Mouse (Mus musculus): ENCODE results near the gene Tdg.
A peak's percentile ranks its signal among the peaks of the same experiment; 100 is the strongest.

Gene Tdg

GRCm38 (mm10) chr10:82662267-82662990 lies 32.8 kb downstream of the Tdg start:
- DNase-seq (ENCODE audit: low read depth, low spot score): peak; percentile 50

DNA sequence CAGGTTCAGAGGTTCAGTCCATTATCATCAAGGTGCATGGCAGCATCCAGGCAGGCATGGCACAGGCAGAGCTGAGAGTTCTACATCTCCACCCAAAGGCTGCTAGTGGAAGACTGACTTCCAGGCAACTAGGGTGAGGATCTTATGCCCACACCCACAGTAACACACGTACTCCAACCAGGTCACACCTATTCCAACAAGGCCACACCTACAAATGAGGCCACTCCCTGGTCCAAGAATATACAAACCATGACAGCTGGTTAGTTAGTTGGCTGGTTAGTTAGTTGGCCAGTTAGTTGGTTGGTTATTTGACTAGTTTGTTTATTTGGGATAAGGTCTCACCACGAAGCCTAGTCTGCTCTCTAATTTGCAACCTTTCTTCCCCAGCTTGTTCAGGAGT lies 33.7 kb downstream of the Tdg start:
- no peak for DNase-seq (ENCODE audit: low read depth, low spot score)

- no peak for DNase-seq (ENCODE audit: low read depth, low spot score)
Measured at GRCm38 (mm10) chr10:82665951-82666350, 36.3 kb downstream of the Tdg start.

DNA sequence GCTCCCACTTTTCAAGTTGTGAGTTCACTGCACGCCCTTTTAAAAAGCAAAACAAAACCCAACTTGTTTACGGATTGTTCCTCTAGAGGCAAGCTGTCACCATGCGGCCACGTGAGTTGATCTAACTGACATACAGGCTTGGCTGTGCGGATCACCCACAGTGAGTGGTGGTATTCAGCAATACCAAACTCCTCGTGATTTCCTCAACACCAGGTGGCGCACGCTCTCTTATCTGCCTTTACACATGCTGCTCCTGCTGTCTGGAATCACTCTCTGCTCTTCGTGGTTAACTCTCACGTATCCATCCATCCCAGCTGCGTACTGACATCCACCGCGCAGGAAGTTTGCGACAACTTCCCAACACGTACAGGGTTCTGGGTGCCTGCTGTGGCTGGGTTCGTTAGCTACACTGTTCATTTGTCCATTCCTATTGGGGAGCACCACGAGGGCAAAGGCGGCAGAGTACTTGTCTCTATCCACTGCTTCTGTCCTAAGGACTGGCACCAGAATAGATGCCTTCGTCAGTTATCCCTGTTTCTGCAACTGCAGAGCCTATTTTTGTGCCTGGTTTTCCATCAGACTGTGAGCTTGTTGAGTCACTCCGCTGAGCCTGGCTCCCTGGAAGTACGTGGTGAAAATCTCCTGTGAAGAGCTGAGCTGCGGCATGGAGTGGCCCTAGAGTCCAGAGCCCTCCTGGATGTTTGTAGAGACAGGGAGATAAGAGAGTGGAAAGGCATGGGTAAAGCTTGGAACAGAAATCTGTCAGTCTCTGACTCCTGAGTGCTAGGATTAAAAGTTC lies 37.0 kb downstream of the Tdg start:
- peak; percentile 77 for DNase-seq (ENCODE audit: low read depth, low spot score)

GRCm38 (mm10) chr10:82670205-82670604 lies 40.6 kb downstream of the Tdg start:
- no peak for DNase-seq (ENCODE audit: low read depth, low spot score)

- DNase-seq (ENCODE audit: low read depth, low spot score): no peak
Measured at GRCm38 (mm10) chr10:82676949-82677348, 47.3 kb downstream of the Tdg start.

DNA sequence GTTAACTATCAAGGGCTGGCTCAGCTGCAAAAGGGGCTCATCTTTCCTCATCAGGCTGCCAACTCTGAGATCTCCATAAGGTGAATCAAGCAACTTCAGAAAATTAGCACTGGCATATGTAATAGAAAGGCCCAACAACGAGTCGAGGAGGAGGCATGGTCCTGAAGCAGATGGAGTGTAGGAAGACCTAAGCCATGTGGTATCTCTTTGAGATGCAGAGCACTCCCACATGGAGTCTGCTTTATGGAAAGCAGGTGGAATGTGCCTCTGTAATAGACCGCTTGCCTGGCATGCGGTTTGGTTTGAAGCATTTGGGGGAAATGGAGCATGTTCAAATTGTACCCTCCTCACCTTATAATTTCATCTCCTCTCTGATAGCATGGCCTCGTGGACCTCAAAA lies 51.1 kb downstream of the Tdg start:
- DNase-seq (ENCODE audit: low read depth, low spot score): no peak

DNA sequence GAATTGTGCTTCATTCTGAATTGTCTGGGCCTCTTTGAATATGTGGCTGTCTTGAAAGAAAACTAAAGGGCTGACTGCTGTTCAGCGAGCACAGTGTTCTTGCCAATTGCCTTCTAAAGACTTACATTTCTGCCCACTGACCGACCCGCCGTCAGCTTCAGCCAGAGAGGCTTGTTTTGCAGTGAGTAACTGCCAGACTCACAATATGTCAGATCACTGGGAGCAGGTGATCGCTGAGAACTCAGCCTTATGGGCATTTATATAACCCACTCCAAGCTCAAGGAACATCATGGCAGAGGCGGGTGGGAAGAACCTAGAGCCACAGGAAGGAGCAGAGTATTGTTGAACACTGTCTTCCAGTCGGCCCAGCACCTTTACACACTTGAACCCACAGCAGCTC lies 52.0 kb downstream of the Tdg start:
- no peak for DNase-seq (ENCODE audit: low read depth, low spot score)

DNA sequence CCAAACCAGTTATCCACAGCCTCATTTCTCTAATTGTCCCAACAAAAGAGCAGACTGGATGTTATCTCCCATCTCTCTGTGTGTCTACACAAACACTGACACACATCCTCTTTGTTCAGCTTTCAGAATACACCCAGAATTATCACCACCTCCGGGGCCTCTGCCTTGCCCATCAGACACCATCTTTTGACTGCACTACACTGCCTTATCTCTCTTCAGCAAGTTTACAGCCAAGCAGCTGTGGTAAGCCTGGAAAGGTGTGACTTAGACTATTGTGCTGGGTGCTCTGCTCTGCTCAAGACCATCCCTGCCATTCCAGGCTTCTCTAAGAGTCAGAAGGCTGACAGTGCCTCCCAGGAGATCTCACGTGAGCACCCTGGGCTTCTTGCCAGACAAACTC lies 55.8 kb downstream of the Tdg start:
- no peak for DNase-seq (ENCODE audit: low read depth, low spot score)

GRCm38 (mm10) chr10:82689681-82690211 lies 60.1 kb downstream of the Tdg start:
- no peak for DNase-seq (ENCODE audit: low read depth, low spot score)

GRCm38 (mm10) chr10:82690494-82690893 lies 60.9 kb downstream of the Tdg start, which contains the start of gene Glt8d2:
Gene Glt8d2 (minus strand): TSS chr10:82690650.
- no peak for DNase-seq (ENCODE audit: low read depth, low spot score)

DNA sequence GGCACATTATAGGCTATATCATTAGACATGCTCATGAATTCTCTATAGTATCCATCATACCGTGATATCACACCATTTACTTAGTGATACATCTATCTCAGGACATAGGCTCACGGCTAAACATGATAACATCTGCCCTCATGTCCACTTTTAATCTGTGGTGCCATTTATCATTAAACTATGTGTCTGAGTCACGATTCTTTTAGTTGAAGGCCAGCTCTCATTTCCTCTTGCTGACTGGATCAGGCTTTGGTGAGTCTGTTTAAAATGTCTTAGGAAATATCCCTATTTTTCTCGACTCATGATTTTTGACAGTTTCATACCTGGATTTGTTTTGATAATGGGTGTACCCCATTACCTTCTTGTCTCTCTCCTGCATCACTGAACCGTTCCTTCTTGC lies 66.3 kb downstream of the Tdg start, which contains the start of gene Hcfc2:
Gene Hcfc2, plus strand, starts transcription at position 205 of the 400 bp plus-strand sequence.
- no peak for DNase-seq (ENCODE audit: low read depth, low spot score)

- DNase-seq (ENCODE audit: low read depth, low spot score): no peak
Measured at GRCm38 (mm10) chr10:82696453-82697079, 66.9 kb downstream of the Tdg start.

GRCm38 (mm10) chr10:82697305-82697898 lies 67.8 kb downstream of the Tdg start:
- peak; percentile 64 for DNase-seq (ENCODE audit: low read depth, low spot score)

- peak; percentile 93 for DNase-seq (ENCODE audit: low read depth, low spot score)
Measured at GRCm38 (mm10) chr10:82698712-82699261, 69.2 kb downstream of the Tdg start.

DNA sequence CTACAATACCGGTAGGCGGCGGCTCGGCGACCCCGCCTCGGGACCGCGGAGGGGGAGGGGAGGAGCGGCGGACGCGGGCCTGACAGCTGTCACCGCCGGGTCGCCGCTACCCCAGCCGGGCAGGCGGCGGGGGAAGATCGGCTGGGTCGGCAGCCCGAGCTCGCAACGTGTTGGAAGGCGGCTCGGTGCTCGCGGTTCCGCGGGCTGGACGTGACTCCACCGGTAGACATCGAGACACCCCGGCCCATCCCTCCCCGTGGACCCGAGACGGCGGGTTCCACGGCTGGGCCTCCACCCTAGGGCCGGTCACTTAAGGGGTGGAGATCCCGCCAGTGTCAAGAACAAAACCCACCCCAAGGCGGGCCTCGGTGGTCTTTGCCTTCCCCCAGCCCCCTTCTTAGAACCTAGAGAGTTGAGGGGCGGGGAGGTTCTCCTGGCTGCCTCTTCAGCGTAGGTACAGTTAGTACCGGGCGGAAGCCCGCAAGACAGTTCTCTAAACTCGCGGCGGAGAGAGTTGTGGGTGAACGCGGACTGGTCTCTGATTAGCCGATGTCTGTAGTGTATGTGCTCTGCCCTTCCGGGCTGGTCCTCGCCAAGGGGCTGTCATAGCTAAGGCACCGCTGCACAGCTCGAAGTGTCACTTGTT lies 69.8 kb downstream of the Tdg start:
- peak; percentile 64 for DNase-seq (ENCODE audit: low read depth, low spot score)

Data from CD4-positive helper T cell, adult 2 months (primary cell).